Mouse (Mus musculus): ENCODE data around the gene Hectd2. TPM values are rescaled to one million over a fixed set of nuclear protein-coding genes. Genes with fewer than 3 reads are reported as not detected.

Gene Hectd2
- polyA plus RNA-seq (2014; fragmentation: Nextera tagmentation; extraction: Ambion mirVana), result 13.8 and 16.8 TPM in 2 replicates

DNA sequence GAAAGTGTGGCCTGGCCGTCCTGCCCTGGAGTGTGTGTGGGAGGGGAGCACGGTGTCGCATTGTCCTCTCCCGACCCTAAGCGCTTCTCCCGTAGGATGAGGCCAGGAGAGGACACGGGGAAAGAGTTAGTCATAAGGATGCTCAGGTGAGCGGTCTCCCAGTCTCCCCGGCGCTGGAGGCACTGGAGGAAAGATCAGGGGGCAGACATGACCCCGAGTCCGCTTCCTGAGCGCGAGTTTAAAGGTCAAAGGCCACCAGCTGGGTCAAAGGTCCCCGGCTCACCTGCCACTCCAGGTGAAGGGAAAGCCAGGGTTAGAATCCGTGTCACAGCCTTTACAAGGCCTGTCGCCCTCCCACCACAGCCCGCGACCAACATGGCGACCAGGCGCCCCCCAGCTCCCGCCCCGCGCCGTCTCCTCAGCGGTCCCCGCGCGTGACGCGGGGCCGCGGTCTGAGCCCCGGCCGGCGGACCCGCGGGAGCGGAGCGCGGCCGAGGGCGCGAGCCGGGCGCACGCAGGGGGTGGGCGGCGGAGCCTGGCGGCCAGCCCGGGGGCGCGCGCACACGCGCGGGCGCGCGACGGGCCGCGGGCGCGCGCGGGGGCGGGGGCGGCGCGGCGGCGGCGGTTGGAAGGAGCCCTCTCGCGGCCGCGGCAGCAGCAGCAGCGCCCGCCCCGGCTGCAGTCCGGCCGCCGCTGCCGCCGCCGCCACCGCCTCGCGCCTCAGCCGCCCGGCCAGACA is at the start of gene Hectd2:
Gene Hectd2, plus strand, starts transcription at position 594 of the 739 bp plus-strand sequence.
- Histone ChIP-seq H3K36me3 (ENCODE audit: control insufficient read depth, insufficient read depth, low read length) (no peaks in the 10 kb centered on the region), H3K27ac (ENCODE audit: low read depth, low read length) (peak within 1 kb of the TSS; percentile 90), H3K9ac (replicated peaks; ENCODE audit: low read depth, low read length) (peak within 1 kb of the TSS; percentile 91), H3K27me3 (ENCODE audit: control insufficient read depth, insufficient read depth, low read length) (no peaks in the 10 kb centered on the region), H3K4me2 (ENCODE audit: low read depth, low read length) (peak within 1 kb of the TSS; percentile 87), H3K9me3 (ENCODE audit: control insufficient read depth, low read length) (no peaks in the 10 kb centered on the region), H3K4me1 (ENCODE audit: control insufficient read depth, insufficient read depth, low read length) (0 out of 2 replicates have a peak, but pooled peaks cover 7% of the 10 kb centered on the region), H3K4me3 (ENCODE audit: low read depth, low read length) (peak within 1 kb of the TSS; percentile 76)
- under 1% methylated on average over 42 of the region's 92 CpGs for WGBS
- ATAC-seq (ENCODE audit: low read depth), result peak; percentile 89

DNA sequence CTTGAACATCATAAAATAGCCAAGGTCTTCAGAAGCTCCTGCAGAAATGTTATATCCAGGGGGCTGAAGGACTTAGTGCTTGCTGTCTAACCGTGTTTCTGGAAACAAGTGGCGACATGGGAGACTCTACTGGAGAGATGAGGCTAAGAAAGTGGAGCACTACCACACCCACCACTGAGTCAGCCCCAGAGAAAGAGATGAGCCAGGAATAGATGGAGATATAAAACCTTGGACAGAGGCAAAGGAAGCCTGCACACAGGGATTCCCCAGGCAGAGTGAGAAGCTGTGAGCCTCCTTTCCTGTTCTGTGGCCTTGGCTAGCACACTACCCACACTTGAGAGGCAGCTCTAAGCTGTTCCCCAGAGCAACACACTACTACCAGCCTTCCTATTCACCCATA is 49.7 kb upstream of the Hectd2 start:
- H3K4me2 ChIP-seq (ENCODE audit: low read depth, low read length), result no peak overlapping the region

DNA sequence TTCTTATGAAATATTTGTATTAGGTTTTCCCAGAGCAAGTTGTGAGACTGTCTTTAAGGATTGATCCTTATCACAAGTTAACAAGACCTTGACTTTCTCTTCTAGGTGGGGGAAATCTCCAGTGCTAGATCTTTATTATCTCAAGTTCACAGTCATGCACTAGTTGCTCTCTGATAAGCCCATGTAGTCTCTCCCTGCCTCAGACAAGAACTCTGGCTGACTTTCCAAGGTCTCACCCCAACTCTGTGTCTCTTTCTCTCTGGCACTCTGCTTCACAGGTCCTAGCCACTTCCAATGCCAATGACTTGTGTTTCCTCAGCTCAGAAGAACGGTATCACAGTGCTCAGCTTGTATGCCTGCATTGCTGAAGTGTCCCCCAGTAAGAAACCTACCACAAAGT is 43.1 kb upstream of the Hectd2 start:
- ATAC-seq (ENCODE audit: low read depth), result no peak
- H3K27ac ChIP-seq (ENCODE audit: low read depth, low read length), result no peak overlapping the region
- H3K36me3 ChIP-seq (ENCODE audit: control insufficient read depth, insufficient read depth, low read length), result no peaks in the 10 kb centered on the region
- H3K9ac ChIP-seq (replicated peaks; ENCODE audit: low read depth, low read length), result no peak overlapping the region
- WGBS, result 84% methylated on average over 1 of the region's 1 CpGs
- H3K4me3 ChIP-seq (ENCODE audit: low read depth, low read length), result no peak overlapping the region
- no peak overlapping the region for H3K4me2 ChIP-seq (ENCODE audit: low read depth, low read length)
- H3K27me3 ChIP-seq (ENCODE audit: control insufficient read depth, insufficient read depth, low read length), result no peaks in the 10 kb centered on the region
- H3K4me1 ChIP-seq (ENCODE audit: control insufficient read depth, insufficient read depth, low read length), result no peaks in the 10 kb centered on the region
- no peaks in the 10 kb centered on the region for H3K9me3 ChIP-seq (ENCODE audit: control insufficient read depth, low read length)

More for the DNA sequence above, 49.7 kb upstream of the Hectd2 start:
- no peak overlapping the region for H3K4me3 ChIP-seq (ENCODE audit: low read depth, low read length)
- no peaks in the 10 kb centered on the region for H3K9me3 ChIP-seq (ENCODE audit: control insufficient read depth, low read length)
- H3K9ac ChIP-seq (replicated peaks; ENCODE audit: low read depth, low read length), result no peak overlapping the region
- ATAC-seq (ENCODE audit: low read depth), result no peak
- no peak overlapping the region for H3K27ac ChIP-seq (ENCODE audit: low read depth, low read length)
- H3K27me3 ChIP-seq (ENCODE audit: control insufficient read depth, insufficient read depth, low read length), result no peaks in the 10 kb centered on the region
- WGBS, result 87% methylated on average over 2 of the region's 2 CpGs
- H3K4me1 ChIP-seq (ENCODE audit: control insufficient read depth, insufficient read depth, low read length), result no peaks in the 10 kb centered on the region
- H3K36me3 ChIP-seq (ENCODE audit: control insufficient read depth, insufficient read depth, low read length), result no peaks in the 10 kb centered on the region

DNA sequence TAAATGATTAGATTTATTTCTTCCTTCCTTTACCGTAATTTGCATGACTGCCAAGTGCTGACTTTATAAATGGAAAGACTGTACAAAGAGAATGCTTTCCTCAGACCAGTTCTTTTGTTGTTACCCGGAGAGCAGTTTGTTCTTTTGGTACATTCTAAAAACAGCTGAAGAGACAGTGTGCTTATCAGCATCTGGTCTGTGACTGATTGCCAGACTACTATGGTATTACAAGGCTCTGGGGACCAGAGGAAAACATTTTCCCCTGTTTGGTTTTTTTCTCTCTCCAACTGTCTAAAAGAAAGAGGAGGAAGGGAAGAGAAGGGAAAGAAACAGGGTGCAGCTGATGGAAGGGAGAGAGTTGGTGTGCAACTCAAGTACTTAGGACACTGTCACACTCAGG is 36.0 kb upstream of the Hectd2 start:
- H3K4me1 ChIP-seq (ENCODE audit: control insufficient read depth, insufficient read depth, low read length), result no peaks in the 10 kb centered on the region; the same call in 1 of the 2 replicates
- no peak overlapping the region for H3K9ac ChIP-seq (replicated peaks; ENCODE audit: low read depth, low read length)
- no peaks in the 10 kb centered on the region for H3K36me3 ChIP-seq (ENCODE audit: control insufficient read depth, insufficient read depth, low read length)
- 0 out of 2 replicates have a peak, but pooled peaks have one; percentile 58 for ATAC-seq (ENCODE audit: low read depth)
- H3K27me3 ChIP-seq (ENCODE audit: control insufficient read depth, insufficient read depth, low read length), result no peaks in the 10 kb centered on the region
- no peak overlapping the region for H3K27ac ChIP-seq (ENCODE audit: low read depth, low read length)
- 18% methylated on average over 2 of the region's 2 CpGs for WGBS
- H3K4me3 ChIP-seq (ENCODE audit: low read depth, low read length), result no peak overlapping the region
- no peak overlapping the region for H3K4me2 ChIP-seq (ENCODE audit: low read depth, low read length)
- no peaks in the 10 kb centered on the region for H3K9me3 ChIP-seq (ENCODE audit: control insufficient read depth, low read length)

DNA sequence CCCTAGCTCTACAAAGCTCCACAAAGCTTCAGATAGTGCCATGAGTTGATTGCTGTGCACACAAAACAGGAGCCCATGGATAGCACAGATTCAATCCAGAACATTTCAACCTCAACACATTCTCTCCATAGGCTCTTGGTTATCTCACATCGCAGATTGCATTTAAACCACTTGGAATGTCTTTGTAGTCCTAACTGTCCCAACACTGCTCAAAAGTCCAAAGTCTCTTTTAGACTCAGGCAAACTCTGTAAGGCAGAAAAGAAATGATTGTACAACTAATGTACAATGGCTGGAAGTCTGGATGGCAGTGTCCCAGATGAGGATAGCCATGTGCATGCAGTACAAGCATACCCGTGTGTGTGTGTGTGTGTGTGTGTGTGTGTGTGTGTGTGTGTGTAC is 32.9 kb upstream of the Hectd2 start:
- WGBS, result 94% methylated on average over 2 of the region's 2 CpGs

DNA sequence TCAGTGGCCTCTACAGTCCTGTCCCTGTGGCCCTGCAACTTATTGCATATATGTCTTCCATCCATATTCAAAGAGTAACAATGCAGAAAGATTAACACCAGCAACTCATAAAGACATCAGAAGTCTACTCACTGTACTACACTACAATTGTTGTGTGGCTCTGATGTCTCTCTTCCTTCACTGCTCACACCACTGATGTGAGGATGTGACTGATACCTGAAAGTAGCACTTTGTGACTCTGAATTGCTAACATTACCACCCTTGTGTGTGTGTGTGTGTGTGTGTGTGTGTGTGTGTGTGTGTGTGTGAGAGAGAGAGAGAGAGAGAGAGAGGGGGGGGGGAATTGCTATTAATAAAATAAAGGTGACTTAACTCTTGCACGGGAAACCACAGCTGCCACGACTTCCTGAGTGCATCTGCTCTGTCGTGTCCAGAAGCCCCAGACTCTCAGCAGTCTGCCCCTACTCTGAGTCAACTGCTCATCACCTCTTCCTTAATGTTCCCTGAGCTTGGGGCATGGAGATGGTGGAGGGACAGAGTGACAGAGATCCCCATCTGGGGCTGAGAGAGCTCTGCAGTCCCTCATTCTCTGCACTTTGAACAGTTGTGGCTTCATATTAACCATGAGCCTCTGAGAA is 31.8 kb upstream of the Hectd2 start:
- WGBS, result 82% methylated on average over 3 of the region's 3 CpGs
- Histone ChIP-seq H3K4me2 (ENCODE audit: low read depth, low read length) (no peak overlapping the region), H3K4me1 (ENCODE audit: control insufficient read depth, insufficient read depth, low read length) (no peaks in the 10 kb centered on the region; the same call in 1 of the 2 replicates), H3K4me3 (ENCODE audit: low read depth, low read length) (no peak overlapping the region), H3K27ac (ENCODE audit: low read depth, low read length) (no peak overlapping the region), H3K36me3 (ENCODE audit: control insufficient read depth, insufficient read depth, low read length) (no peaks in the 10 kb centered on the region), H3K9ac (replicated peaks; ENCODE audit: low read depth, low read length) (no peak overlapping the region), H3K9me3 (ENCODE audit: control insufficient read depth, low read length) (no peaks in the 10 kb centered on the region), H3K27me3 (ENCODE audit: control insufficient read depth, insufficient read depth, low read length) (no peaks in the 10 kb centered on the region)
- ATAC-seq (ENCODE audit: low read depth), result no peak

More for the DNA sequence above, 32.9 kb upstream of the Hectd2 start:
- no peak overlapping the region for H3K4me2 ChIP-seq (ENCODE audit: low read depth, low read length)
- no peaks in the 10 kb centered on the region for H3K9me3 ChIP-seq (ENCODE audit: control insufficient read depth, low read length)
- no peaks in the 10 kb centered on the region; the same call in 1 of the 2 replicates for H3K4me1 ChIP-seq (ENCODE audit: control insufficient read depth, insufficient read depth, low read length)
- H3K4me3 ChIP-seq (ENCODE audit: low read depth, low read length), result no peak overlapping the region
- H3K27ac ChIP-seq (ENCODE audit: low read depth, low read length), result no peak overlapping the region
- no peaks in the 10 kb centered on the region for H3K27me3 ChIP-seq (ENCODE audit: control insufficient read depth, insufficient read depth, low read length)
- no peak overlapping the region for H3K9ac ChIP-seq (replicated peaks; ENCODE audit: low read depth, low read length)
- no peak for ATAC-seq (ENCODE audit: low read depth)
- H3K36me3 ChIP-seq (ENCODE audit: control insufficient read depth, insufficient read depth, low read length), result no peaks in the 10 kb centered on the region

DNA sequence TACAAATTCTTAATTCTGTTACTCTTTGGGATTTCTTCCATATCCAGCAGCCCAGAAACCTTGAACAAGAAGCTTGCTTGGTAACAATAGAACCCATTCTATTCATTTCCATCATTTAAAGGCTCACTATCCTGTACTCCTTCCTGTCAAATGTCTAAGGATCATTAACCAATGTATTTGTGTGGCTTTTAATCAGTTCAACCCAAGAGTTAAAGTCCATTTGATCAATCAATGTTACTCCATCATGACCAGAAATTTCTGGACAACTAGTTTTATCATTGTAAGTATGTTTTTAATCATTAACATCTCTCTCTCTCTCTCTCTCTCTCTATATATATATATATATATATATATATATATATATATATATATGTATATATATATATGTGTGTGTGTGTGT is 29.4 kb upstream of the Hectd2 start:
- no peak overlapping the region for H3K9ac ChIP-seq (replicated peaks; ENCODE audit: low read depth, low read length)
- no peak overlapping the region for H3K4me3 ChIP-seq (ENCODE audit: low read depth, low read length)
- no peaks in the 10 kb centered on the region for H3K9me3 ChIP-seq (ENCODE audit: control insufficient read depth, low read length)
- H3K27ac ChIP-seq (ENCODE audit: low read depth, low read length), result no peak overlapping the region
- no peaks in the 10 kb centered on the region for H3K27me3 ChIP-seq (ENCODE audit: control insufficient read depth, insufficient read depth, low read length)
- no peak for ATAC-seq (ENCODE audit: low read depth)
- H3K4me2 ChIP-seq (ENCODE audit: low read depth, low read length), result no peak overlapping the region
- no peaks in the 10 kb centered on the region for H3K36me3 ChIP-seq (ENCODE audit: control insufficient read depth, insufficient read depth, low read length)
- H3K4me1 ChIP-seq (ENCODE audit: control insufficient read depth, insufficient read depth, low read length), result no peaks in the 10 kb centered on the region

DNA sequence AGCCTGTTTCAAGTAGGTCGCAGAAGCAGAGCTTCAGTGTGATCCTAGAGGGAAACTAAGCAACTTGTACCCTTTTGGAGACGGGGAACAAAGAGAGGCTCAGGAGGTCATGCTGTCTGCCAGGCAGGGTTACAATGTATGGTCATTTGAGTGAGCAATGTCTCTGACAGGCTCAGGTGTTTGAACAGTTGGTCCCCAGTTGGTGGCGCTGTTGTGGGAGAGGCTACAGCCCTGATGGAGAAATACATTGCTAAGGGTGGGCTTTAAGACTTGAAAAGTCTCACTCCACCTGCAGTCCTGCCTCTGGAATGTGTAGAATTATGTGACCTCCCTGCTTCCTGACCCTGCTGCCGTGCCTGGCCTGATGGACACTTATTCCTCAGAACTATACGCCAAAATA is 21.4 kb upstream of the Hectd2 start:
- H3K27ac ChIP-seq (ENCODE audit: low read depth, low read length), result no peak overlapping the region

More for the DNA sequence above, 21.4 kb upstream of the Hectd2 start:
- ATAC-seq (ENCODE audit: low read depth), result no peak
- Histone ChIP-seq H3K4me3 (ENCODE audit: low read depth, low read length) (no peak overlapping the region), H3K4me2 (ENCODE audit: low read depth, low read length) (no peak overlapping the region), H3K4me1 (ENCODE audit: control insufficient read depth, insufficient read depth, low read length) (peaks cover 16% of the 10 kb centered on the region), H3K27me3 (ENCODE audit: control insufficient read depth, insufficient read depth, low read length) (no peaks in the 10 kb centered on the region), H3K9me3 (ENCODE audit: control insufficient read depth, low read length) (no peaks in the 10 kb centered on the region), H3K36me3 (ENCODE audit: control insufficient read depth, insufficient read depth, low read length) (no peaks in the 10 kb centered on the region), H3K9ac (replicated peaks; ENCODE audit: low read depth, low read length) (no peak overlapping the region)
- 59% methylated on average over 5 of the region's 5 CpGs for WGBS
